Mouse (Mus musculus) neural tube, embryonic 10.5 days (tissue): ENCODE data around the gene Olfr1128.
"Not testable (repeated sequence)": the region's sequence is repeated elsewhere in the genome, so short reads cannot be mapped to it uniquely, and the experiment has no call there.

Experiments used
- DNase-seq: peaks from one replicate; pipeline ENCODE4 v3.0.0-alpha.2; 2017; ENCODE audit warnings: low spot score; ENCODE audit errors: extremely low spot score

Gene Olfr1128

GRCm38 (mm10) chr2:87545442-87545841 is at the start of gene Olfr1128:
Gene Olfr1128, minus strand, starts transcription at chr2:87545542.
- DNase-seq, result no peak

GRCm38 (mm10) chr2:87573602-87574001 is 28.3 kb upstream of the Olfr1128 start, which contains the start of gene Olfr1129:
Gene Olfr1129, plus strand, starts transcription at chr2:87573902.
- DNase-seq, result not testable (repeated sequence)

- no peak for DNase-seq
These were observed 10.5 kb downstream of the Olfr1128 start for GRCm38 (mm10) chr2:87534826-87535225.

GRCm38 (mm10) chr2:87531496-87531895 is 13.8 kb downstream of the Olfr1128 start, which contains the start of gene Olfr153:
Gene Olfr153, plus strand, starts transcription at chr2:87531796.
- no peak for DNase-seq

- peak; percentile 20 for DNase-seq
These were observed 19.3 kb downstream of the Olfr1128 start for GRCm38 (mm10) chr2:87525899-87526616.

- DNase-seq, result no peak
These were observed 24.7 kb downstream of the Olfr1128 start for GRCm38 (mm10) chr2:87520651-87521050.

GRCm38 (mm10) chr2:87516581-87516980 is 28.8 kb downstream of the Olfr1128 start:
- no peak for DNase-seq

- no peak for DNase-seq
These were observed 29.8 kb downstream of the Olfr1128 start for GRCm38 (mm10) chr2:87515457-87516060.

GRCm38 (mm10) chr2:87515046-87515445 is 30.3 kb downstream of the Olfr1128 start:
- DNase-seq, result no peak

GRCm38 (mm10) chr2:87506265-87506664 is 39.1 kb downstream of the Olfr1128 start, which contains the start of gene Pramel6:
Gene Pramel6, plus strand, starts transcription at chr2:87506565.
- no peak for DNase-seq

- not testable (repeated sequence) for DNase-seq
These were observed 48.3 kb downstream of the Olfr1128 start, which contains the start of gene Pramel7 for GRCm38 (mm10) chr2:87496993-87497392. Gene Pramel7, minus strand, starts transcription at chr2:87497093.
